Mouse (Mus musculus): ENCODE results near the gene Slc13a4. TPM values are rescaled to one million over a fixed set of nuclear protein-coding genes. Genes with fewer than 3 reads are reported as not detected.

The Slc13a4 gene
- total and polyA plus RNA-seq, 3 experiments: 0.70 TPM; not detected in 2

DNA sequence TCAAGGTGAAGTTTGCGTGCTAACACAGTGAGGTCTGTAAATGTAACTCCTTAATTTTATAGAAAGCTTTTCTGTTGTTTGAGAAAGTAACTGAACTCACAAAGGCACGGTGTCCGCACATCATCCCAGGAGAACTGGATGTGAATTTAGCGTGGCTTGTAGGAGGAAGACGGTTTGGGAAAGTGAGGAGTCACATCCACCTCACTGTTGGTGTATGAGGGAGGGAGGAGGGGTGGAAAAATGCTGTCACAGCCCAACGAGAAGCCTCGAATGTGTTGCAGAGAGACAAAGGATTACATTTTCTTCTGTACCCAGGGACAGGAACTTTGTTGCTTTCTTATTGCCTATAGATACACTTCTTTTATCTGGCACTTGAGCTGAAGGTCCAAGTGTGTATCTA lies 47.4 kb downstream of the Slc13a4 start:
- no peak for TF ChIP-seq CTCF (IDR thresholded peaks at IDR 0.05)
- TF ChIP-seq EP300 (IDR thresholded peaks at IDR 0.05; ENCODE audit: insufficient read depth, low read depth, low read length): no peak
- TF ChIP-seq POLR2A (IDR thresholded peaks at IDR 0.05; ENCODE audit: insufficient read depth, low read depth, low read length): no peak
- no peak for DNase-seq
- Histone ChIP-seq H3K79me2 (replicated peaks; ENCODE audit: control insufficient read depth, insufficient read depth, low read length) (peaks cover 2% of the 10 kb centered on the region; the same call in 1 of the 2 replicates), H3K9ac (ENCODE audit: low read depth, low read length) (no peak overlapping the region), H3K4me1 (ENCODE audit: control insufficient read depth, insufficient read depth, low read length) (peaks cover 17% of the 10 kb centered on the region), H3K27ac (no peak overlapping the region), H3K27me3 (ENCODE audit: control insufficient read depth, insufficient read depth, low read length) (no peaks in the 10 kb centered on the region), H3K36me3 (ENCODE audit: control insufficient read depth, insufficient read depth, low read length) (peaks cover 18% of the 10 kb centered on the region), H3K4me3 (no peak overlapping the region)
- WGBS: 54% methylated on average over 7 of the region's 7 CpGs
- intact Hi-C loops (cut with DNase I): no loop called here

- intact Hi-C loops (cut with DNase I): no loop called here
- Histone ChIP-seq H3K79me2 (replicated peaks; ENCODE audit: control insufficient read depth, insufficient read depth, low read length) (peaks cover 2% of the 10 kb centered on the region; the same call in 1 of the 2 replicates), H3K27me3 (ENCODE audit: control insufficient read depth, insufficient read depth, low read length) (no peaks in the 10 kb centered on the region), H3K36me3 (ENCODE audit: control insufficient read depth, insufficient read depth, low read length) (peaks cover 18% of the 10 kb centered on the region), H3K27ac (peak overlapping the region; percentile 68), H3K4me3 (no peak overlapping the region), H3K9ac (ENCODE audit: low read depth, low read length) (peak overlapping the region; percentile 45; the same call in 1 of the 2 replicates), H3K4me1 (ENCODE audit: control insufficient read depth, insufficient read depth, low read length) (peaks cover 24% of the 10 kb centered on the region)
- peak; percentile 39 to 53 for DNase-seq
- TF ChIP-seq EP300 (IDR thresholded peaks at IDR 0.05; ENCODE audit: insufficient read depth, low read depth, low read length) (no peak), CTCF (IDR thresholded peaks at IDR 0.05) (no peak), POLR2A (IDR thresholded peaks at IDR 0.05; ENCODE audit: insufficient read depth, low read depth, low read length) (no peak)
- WGBS: 17% methylated on average over 5 of the region's 5 CpGs
Observed at GRCm38 (mm10) chr6:35259526-35259925, 48.4 kb downstream of the Slc13a4 start.

- H3K79me2 ChIP-seq (replicated peaks; ENCODE audit: control insufficient read depth, insufficient read depth, low read length): peaks cover 4% of the 10 kb centered on the region; the same call in 1 of the 2 replicates
- peaks cover 22% of the 10 kb centered on the region for H3K36me3 ChIP-seq (ENCODE audit: control insufficient read depth, insufficient read depth, low read length)
- no peak overlapping the region for H3K4me3 ChIP-seq
- TF ChIP-seq CTCF (IDR thresholded peaks at IDR 0.05) (peak; percentile 24), POLR2A (IDR thresholded peaks at IDR 0.05; ENCODE audit: insufficient read depth, low read depth, low read length) (no peak)
- DNase-seq: no peak
- H3K9ac ChIP-seq (ENCODE audit: low read depth, low read length): no peak overlapping the region
- H3K27ac ChIP-seq: peak overlapping the region; percentile 68
- intact Hi-C loops (cut with DNase I): no loop called here
- WGBS: 87% methylated on average over 2 of the region's 2 CpGs
- H3K4me1 ChIP-seq (ENCODE audit: control insufficient read depth, insufficient read depth, low read length): peaks cover 28% of the 10 kb centered on the region
- no peaks in the 10 kb centered on the region for H3K27me3 ChIP-seq (ENCODE audit: control insufficient read depth, insufficient read depth, low read length)
Observed at GRCm38 (mm10) chr6:35258922-35259321, 49.0 kb downstream of the Slc13a4 start.

DNA sequence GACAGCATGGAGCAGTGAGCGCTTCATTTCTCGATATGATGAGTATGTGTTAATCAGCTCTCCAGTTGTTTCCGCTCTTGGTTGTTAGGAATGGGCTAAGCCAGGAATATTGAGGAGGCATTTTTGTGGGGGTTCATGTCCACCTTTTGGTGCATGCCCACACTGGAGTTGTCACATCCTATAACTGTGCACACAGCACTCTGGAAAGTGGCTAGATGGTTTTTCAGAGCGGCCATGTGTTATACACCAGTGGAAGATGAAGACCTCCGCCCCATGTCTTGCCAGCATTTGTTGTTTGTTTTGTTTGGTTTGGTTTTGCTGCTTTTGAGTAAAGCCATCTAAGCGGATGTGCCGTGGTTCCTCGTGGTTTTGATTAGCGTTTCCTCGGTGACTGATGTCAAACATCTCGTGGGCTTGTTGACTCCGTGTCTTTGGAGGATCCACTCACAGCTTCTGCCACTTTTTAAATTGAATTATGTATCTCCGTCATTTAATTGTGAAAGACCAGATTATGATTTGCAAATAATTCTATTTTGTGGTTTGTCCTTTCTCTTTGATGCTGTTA lies 50.2 kb downstream of the Slc13a4 start:
- peak overlapping the region; percentile 68 for H3K27ac ChIP-seq
- intact Hi-C loops (cut with DNase I): no loop called here
- H3K27me3 ChIP-seq (ENCODE audit: control insufficient read depth, insufficient read depth, low read length): no peaks in the 10 kb centered on the region
- H3K4me3 ChIP-seq: no peak overlapping the region
- H3K79me2 ChIP-seq (replicated peaks; ENCODE audit: control insufficient read depth, insufficient read depth, low read length): peaks cover 4% of the 10 kb centered on the region
- H3K9ac ChIP-seq (ENCODE audit: low read depth, low read length): no peak overlapping the region
- H3K4me1 ChIP-seq (ENCODE audit: control insufficient read depth, insufficient read depth, low read length): peaks cover 30% of the 10 kb centered on the region
- 76% methylated on average over 13 of the region's 13 CpGs for WGBS
- no peak for TF ChIP-seq CTCF (IDR thresholded peaks at IDR 0.05)
- TF ChIP-seq POLR2A (IDR thresholded peaks at IDR 0.05; ENCODE audit: insufficient read depth, low read depth, low read length): no peak
- no peak for TF ChIP-seq EP300 (IDR thresholded peaks at IDR 0.05; ENCODE audit: insufficient read depth, low read depth, low read length)
- no peak for DNase-seq
- peaks cover 26% of the 10 kb centered on the region for H3K36me3 ChIP-seq (ENCODE audit: control insufficient read depth, insufficient read depth, low read length)

GRCm38 (mm10) chr6:35256691-35257090 lies 51.2 kb downstream of the Slc13a4 start:
- peak; percentile 67 to 83 for DNase-seq
- Histone ChIP-seq H3K9ac (ENCODE audit: low read depth, low read length) (no peak overlapping the region), H3K79me2 (replicated peaks; ENCODE audit: control insufficient read depth, insufficient read depth, low read length) (peaks cover 4% of the 10 kb centered on the region), H3K27me3 (ENCODE audit: control insufficient read depth, insufficient read depth, low read length) (no peaks in the 10 kb centered on the region), H3K36me3 (ENCODE audit: control insufficient read depth, insufficient read depth, low read length) (peaks cover 26% of the 10 kb centered on the region), H3K4me1 (ENCODE audit: control insufficient read depth, insufficient read depth, low read length) (peaks cover 30% of the 10 kb centered on the region), H3K27ac (peak overlapping the region; percentile 68), H3K4me3 (no peak overlapping the region)
- intact Hi-C loops (cut with DNase I): no loop called here
- WGBS: 13% methylated on average over 7 of the region's 7 CpGs
- TF ChIP-seq CTCF (IDR thresholded peaks at IDR 0.05): no peak
- TF ChIP-seq POLR2A (IDR thresholded peaks at IDR 0.05; ENCODE audit: insufficient read depth, low read depth, low read length): 0 out of 2 replicates have a peak, but pooled peaks have one; percentile 31

DNA sequence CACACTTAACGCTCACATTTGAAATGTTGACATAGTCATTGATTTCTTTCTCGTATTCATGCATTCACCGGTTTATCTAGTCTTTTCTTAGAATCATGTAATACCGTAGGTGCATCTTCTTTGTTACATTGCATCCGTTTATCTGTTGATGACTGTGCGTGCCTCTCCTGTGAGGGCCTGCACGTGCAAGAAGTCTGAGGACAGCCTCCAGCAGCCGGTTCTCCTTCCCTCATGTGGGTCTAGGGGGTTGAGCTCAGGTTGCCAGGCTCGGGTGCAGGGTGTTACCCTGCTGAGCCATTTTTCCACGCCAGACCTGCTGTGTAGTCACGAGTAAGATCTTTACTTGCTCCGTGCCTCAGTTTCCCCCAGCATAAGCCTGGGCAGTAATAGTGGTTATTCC lies 52.9 kb downstream of the Slc13a4 start:
- Histone ChIP-seq H3K9ac (ENCODE audit: low read depth, low read length) (no peak overlapping the region; the same call in 1 of the 2 replicates), H3K36me3 (ENCODE audit: control insufficient read depth, insufficient read depth, low read length) (peaks cover 21% of the 10 kb centered on the region), H3K27ac (peak overlapping the region; percentile 98), H3K4me1 (ENCODE audit: control insufficient read depth, insufficient read depth, low read length) (peaks cover 26% of the 10 kb centered on the region), H3K4me3 (no peak overlapping the region), H3K79me2 (replicated peaks; ENCODE audit: control insufficient read depth, insufficient read depth, low read length) (peaks cover 4% of the 10 kb centered on the region), H3K27me3 (ENCODE audit: control insufficient read depth, insufficient read depth, low read length) (no peaks in the 10 kb centered on the region)
- TF ChIP-seq CTCF (IDR thresholded peaks at IDR 0.05) (no peak), EP300 (IDR thresholded peaks at IDR 0.05; ENCODE audit: insufficient read depth, low read depth, low read length) (no peak), POLR2A (IDR thresholded peaks at IDR 0.05; ENCODE audit: insufficient read depth, low read depth, low read length) (no peak)
- no peak for DNase-seq
- WGBS: 55% methylated on average over 12 of the region's 12 CpGs
- intact Hi-C loops (cut with DNase I): no loop called here
